Mouse (Mus musculus) G1E (cell line): Measurements from ENCODE around the gene Zic4. TPM values are rescaled to one million over a fixed set of nuclear protein-coding genes. Genes with fewer than 3 reads are reported as not detected.

Experiments used
- ATAC-seq: 2 replicates; pipeline ENCODE4 v1.8.0; 2016; ENCODE audit warnings: mild to moderate bottlenecking; ENCODE audit not compliant: insufficient number of reproducible peaks, poor library complexity, low FRiP score, severe bottlenecking; ENCODE audit errors: extremely low read depth
- DNase-seq: peaks from one replicate; pipeline ENCODE4 v3.0.0; 2012; ENCODE audit warnings: low spot score
- H3K27me3 ChIP-seq: 2 replicates; pipeline ENCODE4 v1.6.1; 2012; ENCODE audit warnings: mild to moderate bottlenecking, low read length, inconsistent platforms; ENCODE audit not compliant: insufficient read depth
- H3K36me3 ChIP-seq: replicated peaks from 2 replicates; pipeline ENCODE3; 2012; ENCODE audit warnings: mild to moderate bottlenecking, inconsistent platforms
- H3K4me1 ChIP-seq: 2 replicates; pipeline ENCODE4 v1.6.1; 2012; ENCODE audit warnings: low read depth, low read length, inconsistent platforms, mixed read lengths; ENCODE audit not compliant: insufficient read depth
- H3K4me3 ChIP-seq: 2 replicates; pipeline ENCODE4 v1.5.1; 2012; ENCODE audit warnings: low read depth, mild to moderate bottlenecking, inconsistent platforms, low read length, moderate library complexity, mixed read lengths
- H3K9me3 ChIP-seq: replicated peaks from 2 replicates; pipeline ENCODE4 v1.6.1; 2012; ENCODE audit warnings: inconsistent platforms
- CTCF ChIP-seq: IDR thresholded peaks from 2 replicates; pipeline ENCODE4 v1.5.1; 2012; ENCODE audit warnings: low read depth, low read length, inconsistent platforms, mixed read lengths
- GATA1 ChIP-seq: IDR thresholded peaks from 2 replicates; pipeline ENCODE4 v1.6.1; 2012; ENCODE audit warnings: borderline replicate concordance, low read length, inconsistent platforms, mixed read lengths
- GATA2 ChIP-seq: IDR thresholded peaks from 2 replicates; pipeline ENCODE4 v1.6.1; 2012; ENCODE audit warnings: low read depth, low read length, inconsistent platforms, borderline replicate concordance
- POLR2AphosphoS5 ChIP-seq: IDR thresholded peaks from 2 replicates; pipeline ENCODE4 v1.6.1; 2012; ENCODE audit warnings: low read depth, low read length, inconsistent platforms; ENCODE audit not compliant: insufficient replicate concordance
- TAL1 ChIP-seq: conservative IDR thresholded peaks from 2 replicates; pipeline ENCODE4 v1.6.1; 2012; ENCODE audit warnings: low read depth, low read length, inconsistent platforms, mixed read lengths
- polyA plus RNA-seq: library from polyadenylated mRNA; stranded (reverse); fragments of >175 nt; gene quantifications from 2 replicates; pipeline ENCODE4 v1.2.3, GENCODE M21; 2012
- total RNA-seq, 2 experiments: library from RNA; stranded (forward) in 1 of 2; stranded (reverse) in 1 of 2; fragments of 200-1000 nt in 1 of 2; fragments of >200 nt in 1 of 2; fragmentation: Nextera tagmentation in 1 of 2; gene quantifications; 2 replicates each; pipeline ENCODE4 v1.2.3; 2014 to 2017

Gene Zic4
- total and polyA plus RNA-seq, 3 experiments, result 0.16 TPM; not detected in 2

GRCm38 (mm10) chr9:91384693-91385560, 22.7 kb downstream of the Zic4 start:
- ATAC-seq (no peak), DNase-seq (no peak)
- H3K4me3 ChIP-seq, result no peak overlapping the region
- no peaks in the 10 kb centered on the region; the same call in 1 of the 2 replicates for H3K27me3 ChIP-seq
- TF ChIP-seq CTCF, result no peak
- TF ChIP-seq TAL1, result no peak
- no peak for TF ChIP-seq POLR2AphosphoS5
- no peak for TF ChIP-seq GATA1
- no peak for TF ChIP-seq GATA2
- no peaks in the 10 kb centered on the region for H3K4me1 ChIP-seq
- H3K36me3 ChIP-seq, result no peaks in the 10 kb centered on the region
- peaks cover 58% of the 10 kb centered on the region for H3K9me3 ChIP-seq

GRCm38 (mm10) chr9:91385561-91386430, 23.6 kb downstream of the Zic4 start:
- Histone ChIP-seq H3K9me3 (peaks cover 55% of the 10 kb centered on the region), H3K4me3 (no peak overlapping the region), H3K36me3 (no peaks in the 10 kb centered on the region), H3K27me3 (no peaks in the 10 kb centered on the region; the same call in 1 of the 2 replicates), H3K4me1 (no peaks in the 10 kb centered on the region)
- TF ChIP-seq POLR2AphosphoS5 (no peak), GATA2 (no peak), GATA1 (no peak), TAL1 (no peak), CTCF (no peak)
- no peak for ATAC-seq
- no peak for DNase-seq

- DNase-seq, result no peak
- TF ChIP-seq GATA1 (no peak), TAL1 (no peak), CTCF (no peak), GATA2 (no peak), POLR2AphosphoS5 (no peak)
- no peaks in the 10 kb centered on the region; the same call in 1 of the 2 replicates for H3K27me3 ChIP-seq
- H3K36me3 ChIP-seq, result no peaks in the 10 kb centered on the region
- no peak for ATAC-seq
- H3K4me1 ChIP-seq, result no peaks in the 10 kb centered on the region
- peaks cover 50% of the 10 kb centered on the region for H3K9me3 ChIP-seq
- no peak overlapping the region for H3K4me3 ChIP-seq
These were observed 24.3 kb downstream of the Zic4 start for GRCm38 (mm10) chr9:91386502-91386890.

- ATAC-seq (no peak), DNase-seq (no peak)
- Histone ChIP-seq H3K36me3 (no peaks in the 10 kb centered on the region), H3K27me3 (no peaks in the 10 kb centered on the region; the same call in 1 of the 2 replicates), H3K9me3 (peaks cover 45% of the 10 kb centered on the region), H3K4me1 (no peaks in the 10 kb centered on the region), H3K4me3 (no peak overlapping the region)
- TF ChIP-seq CTCF (no peak), GATA1 (no peak), POLR2AphosphoS5 (no peak), TAL1 (no peak), GATA2 (no peak)
These were observed 24.9 kb downstream of the Zic4 start for GRCm38 (mm10) chr9:91386891-91387739.

- DNase-seq, result no peak
- Histone ChIP-seq H3K4me1 (no peaks in the 10 kb centered on the region), H3K27me3 (no peaks in the 10 kb centered on the region; the same call in 1 of the 2 replicates), H3K4me3 (no peak overlapping the region), H3K9me3 (peaks cover 40% of the 10 kb centered on the region), H3K36me3 (no peaks in the 10 kb centered on the region)
- ATAC-seq, result no peak
- no peak for TF ChIP-seq POLR2AphosphoS5
- TF ChIP-seq CTCF, result no peak
- no peak for TF ChIP-seq GATA1
- TF ChIP-seq TAL1, result no peak
- TF ChIP-seq GATA2, result no peak
These were observed 25.5 kb downstream of the Zic4 start for GRCm38 (mm10) chr9:91387740-91388080.

- no peak for TF ChIP-seq GATA1
- TF ChIP-seq GATA2, result no peak
- no peak for TF ChIP-seq TAL1
- TF ChIP-seq CTCF, result no peak
- no peak for TF ChIP-seq POLR2AphosphoS5
- no peak for ATAC-seq
- H3K9me3 ChIP-seq, result peaks cover 37% of the 10 kb centered on the region
- H3K27me3 ChIP-seq, result no peaks in the 10 kb centered on the region; the same call in 1 of the 2 replicates
- DNase-seq, result no peak
- no peaks in the 10 kb centered on the region for H3K36me3 ChIP-seq
- H3K4me1 ChIP-seq, result no peaks in the 10 kb centered on the region
- no peak overlapping the region for H3K4me3 ChIP-seq
These were observed 26.0 kb downstream of the Zic4 start for GRCm38 (mm10) chr9:91388173-91388572.
